Mouse (Mus musculus): ENCODE measurements around the gene Vmn1r131. TPM values are rescaled to one million over a fixed set of nuclear protein-coding genes. Genes with fewer than 3 reads are reported as not detected.
"Not testable (repeated sequence)": the region's sequence is repeated elsewhere in the genome, so short reads cannot be mapped to it uniquely, and the experiment has no call there.

Gene Vmn1r131
- not detected in 2 replicates for polyA plus RNA-seq (2014; fragmentation: Nextera tagmentation; extraction: Ambion mirVana)

- H3K4me2 ChIP-seq (ENCODE audit: low read length); DNase-seq (ENCODE audit: low spot score); H3K9me3 ChIP-seq (replicated peaks; ENCODE audit: control insufficient read depth, low read length); H3K27ac ChIP-seq (ENCODE audit: low read depth, low read length); ATAC-seq; H3K36me3 ChIP-seq (ENCODE audit: control insufficient read depth, insufficient read depth, low read length); H3K4me1 ChIP-seq (ENCODE audit: control insufficient read depth, insufficient read depth, low read length); H3K9ac ChIP-seq (ENCODE audit: low read length); H3K4me3 ChIP-seq (ENCODE audit: low read depth, low read length); H3K27me3 ChIP-seq (replicated peaks; ENCODE audit: control insufficient read depth, insufficient read depth, low read length): not testable (repeated sequence)
- WGBS = no CpG with 5 or more reads among the region's 2 CpGs
Observed at GRCm38 (mm10) chr7:21545990-21546389, at the start of gene Vmn1r131. Gene Vmn1r131 (minus strand): TSS chr7:21546090.

- not testable (repeated sequence) for H3K4me1 ChIP-seq (ENCODE audit: control insufficient read depth, insufficient read depth, low read length); DNase-seq (ENCODE audit: low spot score); H3K27ac ChIP-seq (ENCODE audit: low read depth, low read length); ATAC-seq; H3K9me3 ChIP-seq (replicated peaks; ENCODE audit: control insufficient read depth, low read length); H3K4me2 ChIP-seq (ENCODE audit: low read length); H3K27me3 ChIP-seq (replicated peaks; ENCODE audit: control insufficient read depth, insufficient read depth, low read length); H3K4me3 ChIP-seq (ENCODE audit: low read depth, low read length); H3K9ac ChIP-seq (ENCODE audit: low read length); H3K36me3 ChIP-seq (ENCODE audit: control insufficient read depth, insufficient read depth, low read length)
- WGBS = no CpG with 5 or more reads among the region's 3 CpGs
Observed at GRCm38 (mm10) chr7:21511480-21511879, 34.4 kb downstream of the Vmn1r131 start, which contains the start of gene Vmn1r130. Gene Vmn1r130 (plus strand): TSS chr7:21511780.

Other genes with a start within 250 kb of the Vmn1r131 start
- gene Vmn1r126, start 244.6 kb downstream of the Vmn1r131 start, polyA plus RNA-seq (2014; fragmentation: Nextera tagmentation; extraction: Ambion mirVana) = not detected in 2 replicates
- not detected in 2 replicates for gene Vmn1r127, start 226.2 kb downstream of the Vmn1r131 start, polyA plus RNA-seq (2014; fragmentation: Nextera tagmentation; extraction: Ambion mirVana)
- gene Vmn1r128, start 196.7 kb downstream of the Vmn1r131 start, polyA plus RNA-seq (2014; fragmentation: Nextera tagmentation; extraction: Ambion mirVana) = not detected in 2 replicates
- not detected in 2 replicates for gene Vmn1r129, start 184.8 kb downstream of the Vmn1r131 start, polyA plus RNA-seq (2014; fragmentation: Nextera tagmentation; extraction: Ambion mirVana)
- not detected in 2 replicates for gene Gm6882, start 113.3 kb downstream of the Vmn1r131 start, polyA plus RNA-seq (2014; fragmentation: Nextera tagmentation; extraction: Ambion mirVana)
- not detected in 2 replicates for gene Vmn1r130, start 34.3 kb downstream of the Vmn1r131 start, polyA plus RNA-seq (2014; fragmentation: Nextera tagmentation; extraction: Ambion mirVana)
- not detected in 2 replicates for gene Vmn1r132, start 68.0 kb upstream of the Vmn1r131 start, polyA plus RNA-seq (2014; fragmentation: Nextera tagmentation; extraction: Ambion mirVana)
- gene Gm4175, start 215.4 kb upstream of the Vmn1r131 start, polyA plus RNA-seq (2014; fragmentation: Nextera tagmentation; extraction: Ambion mirVana) = not detected in 2 replicates

Measured in forebrain, embryonic 14.5 days (tissue).